Mouse (Mus musculus) kidney, adult 2 months (tissue): ENCODE data around the gene Paxbp1.

Source experiments
- CTCF ChIP-seq: fragments of 200-500 bp; conservative IDR thresholded peaks from 2 replicates; pipeline ENCODE4 v1.5.1; 2011; ENCODE audit warnings: low read depth, mild to moderate bottlenecking, control low read depth, low read length, moderate library complexity, mixed read lengths; ENCODE audit not compliant: insufficient read depth, insufficient read length
- POLR2A ChIP-seq: fragments of 200-500 bp; IDR thresholded peaks from one replicate; pipeline ENCODE4 v1.6.1; 2011; ENCODE audit warnings: low read depth, low read length, control low read depth

- TF ChIP-seq CTCF (no peak), POLR2A (no peak)
These were observed 40.2 kb upstream of the Paxbp1 start for GRCm38 (mm10) chr16:91084307-91085238.
